Mouse (Mus musculus) CH12.LX (cell line): ENCODE measurements around the gene Pigyl. TPM values are rescaled to one million over a fixed set of nuclear protein-coding genes. Genes with fewer than 3 reads are reported as not detected.

Experiments
- DNase-seq: peaks from one replicate; pipeline ENCODE4 v3.0.0-alpha.2; 2013; ENCODE audit errors: extremely low read depth
- H3K27ac ChIP-seq: 2 replicates; pipeline ENCODE4 v1.5.1; 2012; ENCODE audit warnings: low read depth, mild to moderate bottlenecking, control low read depth, moderate library complexity; ENCODE audit not compliant: insufficient read depth
- H3K27me3 ChIP-seq: replicated peaks from 2 replicates; pipeline ENCODE3; 2012; ENCODE audit warnings: inconsistent platforms
- H3K36me3 ChIP-seq, 2 experiments: replicated peaks in 1 of 2; 2 replicates each; pipeline versions ENCODE3 to v1.6.1; 2012; ENCODE audit warnings: inconsistent platforms in 1 of 2, low read length in 1 of 2, mild to moderate bottlenecking in 1 of 2, mixed read lengths in 1 of 2, moderate library complexity in 1 of 2; ENCODE audit not compliant: control insufficient read depth in 1 of 2, insufficient read depth in 1 of 2
- H3K4me1 ChIP-seq, 2 experiments: 2 replicates each; pipeline ENCODE4 v1.6.1; 2012; ENCODE audit warnings: inconsistent platforms in 1 of 2, moderate library complexity in 1 of 2; ENCODE audit not compliant: insufficient read depth in 2 of 2, control insufficient read depth in 1 of 2
- H3K4me2 ChIP-seq: 2 replicates; pipeline ENCODE4 v1.6.1; 2012; ENCODE audit warnings: low read depth, mild to moderate bottlenecking, control low read depth; ENCODE audit not compliant: poor library complexity, insufficient read depth, severe bottlenecking
- H3K4me3 ChIP-seq, 3 experiments: fragments of 150-350 bp in 1 of 3; sonication (generic) in 1 of 3; replicated peaks in 1 of 3; 2 replicates each; pipeline versions ENCODE3 to v1.5.1; 2011 to 2012; ENCODE audit warnings: low read depth in 2 of 3, low read length in 2 of 3, mild to moderate bottlenecking in 2 of 3, moderate library complexity in 2 of 3, control low read depth in 1 of 3, improper control_type of control experiment in 1 of 3, inconsistent platforms in 1 of 3, mixed read lengths in 1 of 3; ENCODE audit not compliant: poor library complexity in 1 of 3
- H3K79me2 ChIP-seq: replicated peaks from 2 replicates; pipeline ENCODE4 v1.6.1; 2012; ENCODE audit warnings: mild to moderate bottlenecking, moderate library complexity; ENCODE audit not compliant: control insufficient read depth, poor library complexity, insufficient read depth, severe bottlenecking; ENCODE audit errors: extremely low read depth
- H3K9ac ChIP-seq: 2 replicates; pipeline ENCODE4 v1.6.1; 2012; ENCODE audit warnings: low read depth, mild to moderate bottlenecking, control low read depth, moderate library complexity; ENCODE audit not compliant: insufficient read depth
- H3K9me3 ChIP-seq: replicated peaks from 2 replicates; pipeline ENCODE3; 2012; ENCODE audit warnings: low read length, inconsistent platforms, mixed read lengths
- BHLHE40 ChIP-seq: IDR thresholded peaks from 2 replicates; pipeline ENCODE4 v1.6.1; 2011; ENCODE audit warnings: mild to moderate bottlenecking, low read depth, low read length, improper control_type of control experiment
- CHD2 ChIP-seq: IDR thresholded peaks from 2 replicates; pipeline ENCODE4 v1.6.1; 2011; ENCODE audit warnings: low read length, improper control_type of control experiment
- CTCF ChIP-seq, 2 experiments: IDR thresholded peaks in 1 of 2; conservative IDR thresholded peaks in 1 of 2; 2 replicates each; pipeline ENCODE4 v1.5.1; 2011 to 2012; ENCODE audit warnings: low read depth in 2 of 2, low read length in 2 of 2, improper control_type of control experiment in 1 of 2, inconsistent platforms in 1 of 2, mild to moderate bottlenecking in 1 of 2, moderate library complexity in 1 of 2
- E2F4 ChIP-seq: IDR thresholded peaks from 2 replicates; pipeline ENCODE4 v1.6.1; 2011; ENCODE audit warnings: low read depth, low read length, improper control_type of control experiment; ENCODE audit not compliant: insufficient replicate concordance
- ELF1 ChIP-seq: IDR thresholded peaks from 2 replicates; pipeline ENCODE4 v1.6.1; 2014; ENCODE audit warnings: low read depth, mild to moderate bottlenecking, inconsistent platforms, low read length, improper control_type of control experiment
- EP300 ChIP-seq: IDR thresholded peaks from 2 replicates; pipeline ENCODE4 v1.6.1; 2011; ENCODE audit warnings: low read length, improper control_type of control experiment
- ETS1 ChIP-seq: conservative IDR thresholded peaks from 2 replicates; pipeline ENCODE4 v1.6.1; 2012; ENCODE audit warnings: low read depth, mild to moderate bottlenecking, inconsistent platforms, low read length, improper control_type of control experiment, moderate library complexity
- GABPA ChIP-seq: IDR thresholded peaks from 2 replicates; pipeline ENCODE4 v1.6.1; 2012; ENCODE audit warnings: low read depth, low read length, improper control_type of control experiment, inconsistent platforms; ENCODE audit not compliant: insufficient replicate concordance
- HCFC1 ChIP-seq: IDR thresholded peaks from 2 replicates; pipeline ENCODE4 v1.6.1; 2012; ENCODE audit warnings: low read depth, mild to moderate bottlenecking, inconsistent platforms, low read length, improper control_type of control experiment
- JUN ChIP-seq: IDR thresholded peaks from 2 replicates; pipeline ENCODE4 v1.6.1; 2011; ENCODE audit warnings: low read depth, mild to moderate bottlenecking, low read length, improper control_type of control experiment, moderate library complexity; ENCODE audit not compliant: insufficient read depth
- KAT2A ChIP-seq: IDR thresholded peaks from 2 replicates; pipeline ENCODE4 v1.6.1; 2012; ENCODE audit warnings: low read length, improper control_type of control experiment, inconsistent platforms; ENCODE audit not compliant: insufficient replicate concordance
- MAFK ChIP-seq: IDR thresholded peaks from 2 replicates; pipeline ENCODE4 v1.6.1; 2011; ENCODE audit warnings: low read length, improper control_type of control experiment; ENCODE audit not compliant: insufficient replicate concordance
- MAX ChIP-seq: IDR thresholded peaks from 2 replicates; pipeline ENCODE4 v1.6.1; 2011; ENCODE audit warnings: low read length, improper control_type of control experiment
- MEF2A ChIP-seq: IDR thresholded peaks from 2 replicates; pipeline ENCODE4 v1.6.1; 2014; ENCODE audit warnings: low read depth, mild to moderate bottlenecking, inconsistent platforms, low read length, improper control_type of control experiment, borderline replicate concordance
- MYC ChIP-seq: IDR thresholded peaks from 2 replicates; pipeline ENCODE4 v1.6.1; 2011; ENCODE audit warnings: low read depth, mild to moderate bottlenecking, improper control_type of control experiment, low read length
- NELFE ChIP-seq: IDR thresholded peaks from 2 replicates; pipeline ENCODE4 v1.6.1; 2011; ENCODE audit warnings: low read depth, low read length, improper control_type of control experiment
- NRF1 ChIP-seq: IDR thresholded peaks from 2 replicates; pipeline ENCODE4 v1.6.1; 2014; ENCODE audit warnings: low read depth, mild to moderate bottlenecking, inconsistent platforms, low read length, improper control_type of control experiment, moderate library complexity
- PAX5 ChIP-seq: IDR thresholded peaks from 2 replicates; pipeline ENCODE4 v1.6.1; 2012; ENCODE audit warnings: low read length, inconsistent platforms, mixed read lengths
- POLR2A ChIP-seq: IDR thresholded peaks from 2 replicates; pipeline ENCODE4 v1.6.1; 2011; ENCODE audit warnings: low read depth, mild to moderate bottlenecking, improper control_type of control experiment, low read length
- POLR2AphosphoS2 ChIP-seq: IDR thresholded peaks from 2 replicates; pipeline ENCODE4 v1.6.1; 2011; ENCODE audit warnings: low read depth, low read length, improper control_type of control experiment
- RAD21 ChIP-seq: IDR thresholded peaks from 2 replicates; pipeline ENCODE4 v1.6.1; 2011; ENCODE audit warnings: low read depth, mild to moderate bottlenecking, low read length, improper control_type of control experiment, moderate library complexity
- RCOR1 ChIP-seq: conservative IDR thresholded peaks from 2 replicates; pipeline ENCODE4 v1.6.1; 2012; ENCODE audit warnings: low read depth, mild to moderate bottlenecking, inconsistent platforms, low read length, improper control_type of control experiment
- SMC3 ChIP-seq: IDR thresholded peaks from 2 replicates; pipeline ENCODE4 v1.6.1; 2011; ENCODE audit warnings: low read depth, low read length, improper control_type of control experiment
- TBP ChIP-seq: conservative IDR thresholded peaks from 2 replicates; pipeline ENCODE4 v1.6.1; 2011; ENCODE audit warnings: low read depth, low read length, improper control_type of control experiment
- TCF12 ChIP-seq: IDR thresholded peaks from 2 replicates; pipeline ENCODE4 v1.6.1; 2014; ENCODE audit warnings: low read depth, mild to moderate bottlenecking, inconsistent platforms, low read length, improper control_type of control experiment
- USF1 ChIP-seq: IDR thresholded peaks from 2 replicates; pipeline ENCODE4 v1.6.1; 2014; ENCODE audit warnings: low read depth, mild to moderate bottlenecking, inconsistent platforms, low read length, improper control_type of control experiment
- ZKSCAN1 ChIP-seq: IDR thresholded peaks from 2 replicates; pipeline ENCODE4 v1.6.1; 2012; ENCODE audit warnings: low read depth, inconsistent platforms, low read length, improper control_type of control experiment, borderline replicate concordance
- dilution Hi-C: fragments of 300-500 bp; cut with MboI; formaldehyde crosslinking; loops from 2 replicates; pipeline ENCODE4 v1.14.3; 2020; ENCODE audit warnings: low sequenced_read_pairs; ENCODE audit not compliant: extremely low pct_unique_long_range_greater_than_20kb, extremely low pct_ligation_motif_present
- in situ Hi-C: fragments of 300-500 bp; cut with MboI; formaldehyde crosslinking; loops from 3 replicates; pipeline ENCODE4 v1.14.3; 2019; ENCODE audit warnings: low sequenced_read_pairs, low pct_ligation_motif_present, low pct_unique_long_range_greater_than_20kb, mixed read lengths
- polyA plus RNA-seq: library from polyadenylated mRNA; unstranded; fragments of >175 nt; gene quantifications from 2 replicates; pipeline ENCODE4 v1.2.1, GENCODE M21; 2012; ENCODE audit warnings: low read depth; ENCODE audit not compliant: insufficient read length
- total RNA-seq, 2 experiments: library from RNA; depleted of rRNA; stranded (reverse); fragments of 300-350 nt in 1 of 2; fragments of >200 nt in 1 of 2; gene quantifications; 2 replicates each; pipeline ENCODE4 v1.2.3; 2012 to 2014

Pigyl gene
- total and polyA plus RNA-seq, 3 experiments, result 5.0 to 24.9 (median 22.8) TPM

GRCm38 (mm10) chr9:22169327-22169726 is 12.7 kb downstream of the Pigyl start:
- Histone ChIP-seq H3K4me3 (no peak overlapping the region), H3K27me3 (peaks cover 4% of the 10 kb centered on the region), H3K27ac (no peak overlapping the region), H3K79me2 (no peaks in the 10 kb centered on the region), H3K4me1 (no peaks in the 10 kb centered on the region), H3K9ac (no peak overlapping the region), H3K9me3 (peaks cover 13% of the 10 kb centered on the region), H3K36me3 (no peaks in the 10 kb centered on the region), H3K4me2 (no peak overlapping the region)
- DNase-seq, result no peak
- TF ChIP-seq ETS1, result no peak
- no peak for TF ChIP-seq POLR2A
- TF ChIP-seq CHD2, result no peak
- no peak for TF ChIP-seq CTCF (conservative IDR thresholded peaks at IDR 0.05 in 1 of 2, IDR thresholded peaks at IDR 0.05 in 1 of 2; ENCODE audit: low read depth in 2 of 2, low read length in 2 of 2)
- no peak for TF ChIP-seq MAFK
- TF ChIP-seq ZKSCAN1, result no peak
- TF ChIP-seq ELF1, result no peak
- TF ChIP-seq MAX, result no peak
- no peak for TF ChIP-seq MEF2A
- no peak for TF ChIP-seq RCOR1
- no peak for TF ChIP-seq HCFC1
- no peak for TF ChIP-seq RAD21
- TF ChIP-seq SMC3, result no peak
- no peak for TF ChIP-seq PAX5
- TF ChIP-seq BHLHE40, result no peak
- TF ChIP-seq USF1, result no peak
- no peak for TF ChIP-seq EP300
- no peak for TF ChIP-seq KAT2A
- dilution Hi-C loops, result no loop called here
- in situ Hi-C loops, result no loop called here

GRCm38 (mm10) chr9:22172318-22172717 is 15.7 kb downstream of the Pigyl start:
- Histone ChIP-seq H3K4me1 (no peaks in the 10 kb centered on the region), H3K4me2 (no peak overlapping the region), H3K79me2 (no peaks in the 10 kb centered on the region), H3K4me3 (no peak overlapping the region), H3K27ac (no peak overlapping the region), H3K9ac (no peak overlapping the region), H3K9me3 (peaks cover 10% of the 10 kb centered on the region), H3K27me3 (peaks cover 2% of the 10 kb centered on the region), H3K36me3 (no peaks in the 10 kb centered on the region)
- in situ Hi-C loops, result no loop called here
- DNase-seq, result no peak
- TF ChIP-seq MYC (no peak), NELFE (no peak), MEF2A (no peak), NRF1 (no peak), JUN (no peak), EP300 (no peak), POLR2AphosphoS2 (no peak), SMC3 (no peak), GABPA (no peak), TBP (no peak), TCF12 (no peak), E2F4 (no peak), RAD21 (no peak), ETS1 (no peak), HCFC1 (no peak)
- dilution Hi-C loops, result no loop called here
